Mouse (Mus musculus) midbrain, embryonic 11.5 days (tissue): ENCODE results near the gene Mapkap1. TPM values are rescaled to one million over a fixed set of nuclear protein-coding genes. Genes with fewer than 3 reads are reported as not detected.

Experiments used
- ATAC-seq: fragments of 200-750 bp; cut with Nextera tagmentation; 2 replicates; pipeline ENCODE4 v1.8.0; 2017; ENCODE audit warnings: moderate TSS enrichment, moderate library complexity; ENCODE audit not compliant: low FRiP score
- DNase-seq: peaks from one replicate; pipeline ENCODE4 v3.0.0; 2015; ENCODE audit warnings: low spot score; ENCODE audit errors: missing footprints
- H3K27ac ChIP-seq: fragments of 300-500 bp; sonication (generic); 2 replicates; pipeline ENCODE4 v1.5.1; 2014; ENCODE audit warnings: low read depth, low read length
- H3K27me3 ChIP-seq: fragments of 300-500 bp; sonication (generic); 2 replicates; pipeline ENCODE4 v1.6.1; 2014; ENCODE audit warnings: mild to moderate bottlenecking, low read length, moderate library complexity, mixed read lengths; ENCODE audit not compliant: control insufficient read depth, insufficient read depth
- H3K36me3 ChIP-seq: fragments of 300-500 bp; sonication (generic); 2 replicates; pipeline ENCODE4 v1.6.1; 2014; ENCODE audit warnings: mild to moderate bottlenecking, low read length, moderate library complexity, mixed read lengths; ENCODE audit not compliant: control insufficient read depth, insufficient read depth
- H3K4me1 ChIP-seq: fragments of 300-500 bp; sonication (generic); 2 replicates; pipeline ENCODE4 v1.6.1; 2014; ENCODE audit warnings: low read length; ENCODE audit not compliant: control insufficient read depth, insufficient read depth
- H3K4me2 ChIP-seq: fragments of 300-500 bp; sonication (generic); 2 replicates; pipeline ENCODE4 v1.6.1; 2014; ENCODE audit warnings: mild to moderate bottlenecking, moderate library complexity
- H3K4me3 ChIP-seq: fragments of 300-500 bp; sonication (generic); 2 replicates; pipeline ENCODE4 v1.5.1; 2014; ENCODE audit warnings: low read depth, low read length
- H3K9ac ChIP-seq: fragments of 300-500 bp; sonication (generic); 2 replicates; pipeline ENCODE4 v1.6.1; 2014; ENCODE audit warnings: low read length
- H3K9me3 ChIP-seq: fragments of 300-500 bp; sonication (generic); 2 replicates; pipeline ENCODE4 v1.6.1; 2016; ENCODE audit warnings: low read length; ENCODE audit not compliant: control insufficient read depth
- WGBS: fragments of 180-500 bp; shearing (Covaris S2); extraction: QIAGEN DNeasy Blood & Tissue Kit; methylation state at CpG from one replicate; pipeline ENCODE4 v1.1.7; 2014; 5-methylcytosine and 5-hydroxymethylcytosine counted together
- polyA plus RNA-seq: library from polyadenylated mRNA; unstranded; fragments of >200 nt; fragmentation: Nextera tagmentation; extraction: Ambion mirVana; gene quantifications from 2 replicates; pipeline ENCODE4 v1.2.1, GENCODE M21; 2014

The Mapkap1 gene
- polyA plus RNA-seq, 1 experiment from 2014 or later = 98.4 TPM

- Histone ChIP-seq H3K36me3 (no peaks in the 10 kb centered on the region), H3K27ac (no peak overlapping the region), H3K27me3 (no peaks in the 10 kb centered on the region), H3K4me2 (no peak overlapping the region), H3K9ac (no peak overlapping the region), H3K4me1 (no peaks in the 10 kb centered on the region), H3K9me3 (no peaks in the 10 kb centered on the region), H3K4me3 (no peak overlapping the region)
- DNase-seq (peak; percentile 79), ATAC-seq (no peak)
- 83% methylated on average over 1 of the region's 1 CpGs for WGBS
Measured at GRCm38 (mm10) chr2:34532394-34532793, 125.8 kb downstream of the Mapkap1 start.

GRCm38 (mm10) chr2:34533281-34533680 lies 126.7 kb downstream of the Mapkap1 start:
- DNase-seq = peak; percentile 81
- ATAC-seq = no peak
- no peaks in the 10 kb centered on the region for H3K27me3 ChIP-seq
- H3K4me2 ChIP-seq = no peak overlapping the region
- H3K36me3 ChIP-seq = no peaks in the 10 kb centered on the region
- H3K9ac ChIP-seq = no peak overlapping the region
- H3K4me3 ChIP-seq = no peak overlapping the region
- no peaks in the 10 kb centered on the region for H3K9me3 ChIP-seq
- no peaks in the 10 kb centered on the region for H3K4me1 ChIP-seq
- H3K27ac ChIP-seq = no peak overlapping the region

GRCm38 (mm10) chr2:34534996-34535395 lies 128.4 kb downstream of the Mapkap1 start:
- H3K4me2 ChIP-seq = no peak overlapping the region
- ATAC-seq (no peak), DNase-seq (peak; percentile 66)
- H3K4me3 ChIP-seq = no peak overlapping the region
- no peak overlapping the region for H3K9ac ChIP-seq
- no peaks in the 10 kb centered on the region for H3K36me3 ChIP-seq
- WGBS = 77% methylated on average over 12 of the region's 12 CpGs
- H3K27me3 ChIP-seq = no peaks in the 10 kb centered on the region
- no peaks in the 10 kb centered on the region for H3K9me3 ChIP-seq
- no peaks in the 10 kb centered on the region for H3K4me1 ChIP-seq
- H3K27ac ChIP-seq = no peak overlapping the region

GRCm38 (mm10) chr2:34537356-34537755 lies 130.8 kb downstream of the Mapkap1 start:
- Histone ChIP-seq H3K4me2 (no peak overlapping the region), H3K27ac (no peak overlapping the region), H3K4me3 (no peak overlapping the region), H3K9ac (no peak overlapping the region), H3K27me3 (no peaks in the 10 kb centered on the region), H3K4me1 (no peaks in the 10 kb centered on the region), H3K36me3 (no peaks in the 10 kb centered on the region), H3K9me3 (no peaks in the 10 kb centered on the region)
- 78% methylated on average over 3 of the region's 3 CpGs for WGBS
- DNase-seq (no peak), ATAC-seq (no peak)

- H3K9ac ChIP-seq = no peak overlapping the region
- H3K27ac ChIP-seq = no peak overlapping the region
- ATAC-seq = no peak
- H3K4me1 ChIP-seq = no peaks in the 10 kb centered on the region
- H3K9me3 ChIP-seq = no peaks in the 10 kb centered on the region
- no peak overlapping the region for H3K4me3 ChIP-seq
- peak; percentile 60 for DNase-seq
- H3K27me3 ChIP-seq = no peaks in the 10 kb centered on the region
- WGBS = 72% methylated on average over 7 of the region's 7 CpGs
- H3K4me2 ChIP-seq = no peak overlapping the region
- H3K36me3 ChIP-seq = no peaks in the 10 kb centered on the region; the same call in 1 of the 2 replicates
Measured at GRCm38 (mm10) chr2:34543581-34543980, 137.0 kb downstream of the Mapkap1 start.

- no peaks in the 10 kb centered on the region for H3K4me1 ChIP-seq
- no peak overlapping the region for H3K4me2 ChIP-seq
- ATAC-seq = no peak
- H3K4me3 ChIP-seq = no peak overlapping the region
- no peaks in the 10 kb centered on the region for H3K9me3 ChIP-seq
- H3K9ac ChIP-seq = no peak overlapping the region
- no peak overlapping the region for H3K27ac ChIP-seq
- DNase-seq = peak; percentile 31
- H3K36me3 ChIP-seq = no peaks in the 10 kb centered on the region; the same call in 1 of the 2 replicates
- no peaks in the 10 kb centered on the region for H3K27me3 ChIP-seq
- 88% methylated on average over 3 of the region's 3 CpGs for WGBS
Measured at GRCm38 (mm10) chr2:34544021-34544420, 137.4 kb downstream of the Mapkap1 start.

GRCm38 (mm10) chr2:34544646-34545395 lies 138.2 kb downstream of the Mapkap1 start:
- H3K4me3 ChIP-seq = no peak overlapping the region
- H3K9me3 ChIP-seq = no peaks in the 10 kb centered on the region
- DNase-seq = peak; percentile 47
- H3K36me3 ChIP-seq = no peaks in the 10 kb centered on the region; the same call in 1 of the 2 replicates
- no peaks in the 10 kb centered on the region; the same call in 1 of the 2 replicates for H3K4me1 ChIP-seq
- no peaks in the 10 kb centered on the region for H3K27me3 ChIP-seq
- no peak overlapping the region for H3K9ac ChIP-seq
- H3K27ac ChIP-seq = no peak overlapping the region
- H3K4me2 ChIP-seq = no peak overlapping the region
- ATAC-seq = no peak
- WGBS = 95% methylated on average over 13 of the region's 13 CpGs

GRCm38 (mm10) chr2:34546176-34546677 lies 139.7 kb downstream of the Mapkap1 start:
- Histone ChIP-seq H3K4me1 (peaks cover 3% of the 10 kb centered on the region; the same call in 1 of the 2 replicates), H3K4me2 (no peak overlapping the region), H3K9ac (no peak overlapping the region), H3K27ac (no peak overlapping the region), H3K9me3 (no peaks in the 10 kb centered on the region), H3K36me3 (no peaks in the 10 kb centered on the region; the same call in 1 of the 2 replicates), H3K27me3 (no peaks in the 10 kb centered on the region), H3K4me3 (no peak overlapping the region)
- no peak for DNase-seq
- WGBS = 84% methylated on average over 3 of the region's 3 CpGs
- ATAC-seq = no peak

- Histone ChIP-seq H3K4me1 (peaks cover 3% of the 10 kb centered on the region; the same call in 1 of the 2 replicates), H3K9ac (no peak overlapping the region), H3K36me3 (no peaks in the 10 kb centered on the region; the same call in 1 of the 2 replicates), H3K27ac (no peak overlapping the region), H3K4me3 (no peak overlapping the region), H3K9me3 (no peaks in the 10 kb centered on the region), H3K4me2 (no peak overlapping the region), H3K27me3 (no peaks in the 10 kb centered on the region)
- ATAC-seq (no peak), DNase-seq (no peak)
- WGBS = 95% methylated on average over 4 of the region's 4 CpGs
Measured at GRCm38 (mm10) chr2:34547516-34547915, 140.9 kb downstream of the Mapkap1 start.
